Mouse (Mus musculus): ENCODE results near the gene Ttk. TPM values are rescaled to one million over a fixed set of nuclear protein-coding genes. Genes with fewer than 3 reads are reported as not detected.

Gene Ttk
- total RNA-seq, 2 experiments from 2014 or later: 9.4 to 9.7 TPM

DNA sequence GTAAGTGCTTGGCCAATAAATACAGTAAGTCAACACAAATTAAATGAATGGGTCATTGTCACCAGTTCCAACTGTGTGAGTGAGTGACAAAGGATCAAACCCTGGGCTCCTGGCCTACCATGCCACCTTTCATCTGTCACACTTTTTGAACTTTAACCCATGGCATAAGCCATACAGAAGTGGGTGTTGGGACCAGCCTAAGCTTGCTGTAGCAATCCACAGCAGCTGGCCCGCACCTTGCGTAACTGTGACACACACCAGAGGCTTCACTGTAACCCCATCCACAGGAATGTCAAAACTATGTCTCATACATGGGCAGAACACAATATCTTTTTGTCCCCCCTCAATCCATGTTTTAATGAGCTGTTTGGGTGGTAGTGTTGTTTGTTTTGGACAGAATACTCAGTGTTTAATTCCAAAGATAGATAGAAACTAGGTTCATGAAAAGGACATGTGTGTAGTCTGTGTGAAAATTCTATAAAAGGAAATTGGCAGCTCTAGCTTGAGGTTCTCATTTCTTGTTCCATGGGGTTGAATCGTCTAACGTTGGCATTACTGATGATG, 59.4 kb downstream of the Ttk start:
- no peak for DNase-seq (ENCODE audit: low spot score in 2 of 2)

DNA sequence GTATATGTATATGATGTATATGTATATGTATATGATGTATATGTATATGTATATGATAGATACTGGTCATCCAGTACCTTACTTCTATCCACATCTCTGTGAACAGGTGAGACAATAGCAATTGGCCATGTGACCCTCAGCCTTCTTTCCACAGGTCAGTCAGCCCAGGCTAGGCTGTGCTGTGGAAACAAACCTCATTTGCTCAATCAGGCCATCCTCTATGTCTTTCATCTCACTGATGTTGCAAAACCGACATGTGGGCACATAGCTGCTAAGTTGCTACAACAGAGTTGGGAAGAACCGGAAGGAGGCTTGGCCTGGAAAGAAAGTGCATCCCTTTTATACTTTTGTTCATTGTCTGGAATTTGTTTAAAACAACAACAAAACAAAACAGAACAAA, 67.6 kb downstream of the Ttk start:
- no peak for DNase-seq (ENCODE audit: low spot score in 2 of 2)

DNA sequence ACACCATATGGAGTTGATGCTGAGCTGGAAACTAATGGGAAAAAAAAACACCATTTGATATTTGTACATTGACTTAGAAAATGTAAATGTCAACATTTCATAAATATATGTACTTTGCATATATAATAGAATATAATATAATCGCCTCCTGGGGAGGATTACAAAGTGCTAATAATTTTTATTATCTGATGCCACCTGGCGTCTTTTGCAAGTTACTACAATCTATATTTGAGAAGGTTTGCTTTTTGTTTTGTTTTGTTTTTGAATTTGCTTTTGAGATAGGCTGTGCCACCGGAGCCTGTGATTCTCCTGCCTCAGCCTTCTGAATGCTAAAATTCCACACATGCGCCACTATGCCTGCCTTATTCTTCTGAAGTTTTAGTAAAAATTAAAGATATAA, 71.3 kb downstream of the Ttk start:
- no peak for DNase-seq (ENCODE audit: low spot score in 2 of 2)

DNA sequence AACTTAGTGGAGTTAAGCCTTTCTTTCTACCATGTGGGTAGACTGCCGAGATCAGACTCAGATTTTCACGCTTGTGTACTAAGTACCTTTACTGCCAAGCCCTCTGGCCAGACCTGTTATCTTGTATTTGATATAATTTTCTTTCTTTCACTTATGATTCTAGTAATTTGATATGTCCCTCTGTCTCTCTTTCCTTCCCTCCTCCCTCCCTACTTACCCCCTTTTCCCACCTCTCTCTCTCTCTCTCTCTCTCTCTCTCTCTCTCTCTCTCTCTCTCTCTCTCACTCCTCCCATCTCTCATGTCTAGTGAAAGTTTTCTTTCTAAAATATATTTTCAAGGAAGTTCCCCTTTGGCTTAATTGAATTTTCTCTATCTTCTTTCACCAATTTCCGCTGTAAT, 72.5 kb downstream of the Ttk start:
- DNase-seq (ENCODE audit: low spot score in 2 of 2): no peak

DNA sequence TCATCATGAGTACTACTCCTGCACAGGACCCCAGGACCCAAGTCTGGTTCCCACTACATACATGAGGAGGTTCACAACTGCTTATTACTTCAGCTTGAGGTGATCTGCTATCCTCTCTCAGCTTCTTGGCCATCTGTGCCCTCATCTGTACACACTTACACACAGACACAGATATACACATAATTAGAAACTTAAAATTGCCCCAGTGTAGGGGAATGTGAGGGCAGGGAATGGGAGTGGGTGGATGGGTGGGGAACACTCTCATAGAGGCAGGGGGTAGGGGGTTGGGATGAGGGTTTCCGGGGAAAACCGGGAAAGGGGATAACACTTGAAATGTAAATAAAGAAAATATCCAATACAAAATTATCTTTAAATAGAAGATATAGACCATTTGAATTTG, 75.3 kb downstream of the Ttk start:
- no peak for DNase-seq (ENCODE audit: low spot score in 2 of 2)

DNA sequence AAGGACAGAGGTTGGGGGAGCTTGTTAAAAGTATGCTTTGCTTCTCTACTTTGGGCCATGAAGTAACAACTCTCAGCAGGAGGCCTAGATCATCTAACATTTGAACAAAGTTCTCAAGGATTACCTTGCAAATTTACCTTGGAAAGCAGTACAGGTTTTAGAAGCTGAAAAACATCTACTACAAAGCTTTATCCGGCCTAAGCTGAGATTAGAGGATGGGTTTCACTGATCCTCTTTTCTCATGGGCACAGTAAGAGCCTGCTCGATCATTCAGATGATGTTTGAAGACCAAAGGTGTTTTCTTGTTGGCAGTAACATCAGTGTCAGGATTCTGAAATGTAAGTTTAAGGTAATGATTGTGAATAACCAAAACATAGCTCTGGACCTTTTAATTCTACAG, 76.4 kb downstream of the Ttk start:
- no peak for DNase-seq (ENCODE audit: low spot score in 2 of 2)

Other genes starting within 250 kb of the Ttk start
- gene Elovl4, start 28.4 kb upstream of the Ttk start, total RNA-seq (2021): 1 to 10 TPM; 1.0 to 1.2 TPM
- gene Bckdhb, start 90.5 kb downstream of the Ttk start, total RNA-seq (2021): 10 to 100 TPM; 15.2 to 24.1 TPM

Measured in gastrocnemius, postnatal 4 days (tissue).